Mouse (Mus musculus) cerebellum, adult 9-11 months (tissue): Measurements from ENCODE around the gene Xk.
"Not testable (repeated sequence)": the region's sequence is repeated elsewhere in the genome, so short reads cannot be mapped to it uniquely, and the experiment has no call there.

Experiments
- DNase-seq: peaks from one replicate; pipeline ENCODE4 v3.0.0; 2022

Gene Xk

GRCm38 (mm10) chrX:9327954-9328353 lies 55.4 kb downstream of the Xk start:
- DNase-seq: not testable (repeated sequence)

GRCm38 (mm10) chrX:9332366-9332962 lies 59.9 kb downstream of the Xk start:
- not testable (repeated sequence) for DNase-seq

- DNase-seq: not testable (repeated sequence)
Measured at GRCm38 (mm10) chrX:9333035-9333434, 60.5 kb downstream of the Xk start.

GRCm38 (mm10) chrX:9334996-9335395 lies 62.4 kb downstream of the Xk start:
- not testable (repeated sequence) for DNase-seq

- not testable (repeated sequence) for DNase-seq
Measured at GRCm38 (mm10) chrX:9350327-9350726, 77.8 kb downstream of the Xk start, which contains the start of gene H2al1k. Gene H2al1k, plus strand, starts transcription at chrX:9350627.
